ENCODE assay signal across 11 mouse cellular contexts in the genomic region with DNA sequence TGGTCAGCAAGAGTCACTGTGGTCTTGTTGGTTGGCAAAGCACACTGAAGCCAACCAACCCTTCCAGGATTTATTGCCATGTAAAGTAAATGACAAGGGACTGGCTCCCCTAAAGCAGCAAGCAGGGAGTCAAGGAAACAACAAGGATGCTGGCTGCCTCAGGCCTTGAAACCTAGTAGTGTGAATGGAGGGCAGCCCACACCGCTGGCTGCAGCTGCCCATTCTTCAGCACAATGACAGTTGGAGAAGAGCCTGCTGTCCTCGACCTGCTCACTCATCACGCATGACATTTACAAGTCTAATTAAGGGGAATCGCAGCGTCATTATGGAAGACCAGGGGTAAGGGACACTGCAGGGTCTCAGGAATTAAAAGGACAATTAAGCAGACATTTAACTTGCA.
A peak's percentile ranks its signal among the peaks of the same experiment; 100 is the strongest.
DNase-seq lines count a peak whose midpoint lies in the region; ATAC-seq and TF ChIP-seq lines count a peak whose summit lies in the region.
"Had no signal": no experiment of that assay in that cellular context is flagged by ENCODE, and none has a peak within 500 bp of the region (broad histone marks: within the 10 kb centered on the region; RNA-seq: fewer than 3 reads in every experiment).

No protein-coding gene starts in this region.

- peak; percentile 69 for ATAC-seq in hindbrain, embryonic 11.5 days (ENCODE audit: low FRiP score)
- peak; percentile 68 for ATAC-seq in midbrain, embryonic 15.5 days (replicated peaks)
- no peak for ATAC-seq in lung, postnatal 0 days

- no peak for TF ChIP-seq CTCF in lung, postnatal 0 days (IDR thresholded peaks at IDR 0.05)

- WGBS in hindbrain, embryonic 11.5 days, result 10% methylated on average over 5 of the region's 5 CpGs
- 6% methylated on average over 5 of the region's 5 CpGs for WGBS in midbrain, embryonic 15.5 days
- WGBS in lung, postnatal 0 days, result 49% methylated on average over 5 of the region's 5 CpGs

- H3K27ac ChIP-seq in hindbrain, embryonic 11.5 days (ENCODE audit: low read depth, low read length), result no peak overlapping the region
- H3K27ac ChIP-seq in midbrain, embryonic 15.5 days, result peak overlapping the region; percentile 61; the same call in 1 of the 2 replicates
- no peak overlapping the region for H3K27ac ChIP-seq in lung, postnatal 0 days (ENCODE audit: low read length)
- H3K27ac ChIP-seq: heart, adult 2 months had no signal

- H3K4me3 ChIP-seq in hindbrain, embryonic 11.5 days (ENCODE audit: low read depth, low read length), result no peak overlapping the region
- H3K4me3 ChIP-seq in midbrain, embryonic 15.5 days, result no peak overlapping the region
- H3K4me3 ChIP-seq in lung, postnatal 0 days (ENCODE audit: low read depth, low read length), result no peak overlapping the region
- H3K4me3 ChIP-seq: heart, adult 2 months had no signal

- no peaks in the 10 kb centered on the region for H3K36me3 ChIP-seq in hindbrain, embryonic 11.5 days (ENCODE audit: control insufficient read depth, insufficient read depth, low read length)
- no peaks in the 10 kb centered on the region for H3K36me3 ChIP-seq in midbrain, embryonic 15.5 days (replicated peaks)
- H3K36me3 ChIP-seq in lung, postnatal 0 days (ENCODE audit: insufficient read depth, low read length), result no peaks in the 10 kb centered on the region
- H3K36me3 ChIP-seq: G1E had no signal

- DNase-seq in R1 (ENCODE audit: low read depth, low spot score) (peak; percentile 28), MN1 (ENCODE audit: low spot score) (no peak)
- peak; percentile 38 to 53 for DNase-seq in adrenal gland, postnatal 36 days
- DNase-seq in hindbrain, embryonic 11.5 days (ENCODE audit: low spot score), result peak; percentile 28
- DNase-seq in spleen, postnatal 36 days (ENCODE audit: low spot score in 2 of 2), result no peak
- DNase-seq in lung, postnatal 0 days (ENCODE audit: low spot score), result no peak
- DNase-seq: kidney, adult 2 months; thymus, postnatal 4 days had no signal

- H3K27me3 ChIP-seq in hindbrain, embryonic 11.5 days (ENCODE audit: control insufficient read depth, insufficient read depth, low read length), result no peaks in the 10 kb centered on the region
- no peaks in the 10 kb centered on the region for H3K27me3 ChIP-seq in midbrain, embryonic 15.5 days (replicated peaks)
- no peaks in the 10 kb centered on the region for H3K27me3 ChIP-seq in lung, postnatal 0 days (replicated peaks; ENCODE audit: insufficient read depth, low read length)

- H3K4me1 ChIP-seq in hindbrain, embryonic 11.5 days (replicated peaks; ENCODE audit: control insufficient read depth, insufficient read depth, low read length), result no peaks in the 10 kb centered on the region; the same call in 1 of the 2 replicates
- peaks cover 13% of the 10 kb centered on the region for H3K4me1 ChIP-seq in midbrain, embryonic 15.5 days
- H3K4me1 ChIP-seq in lung, postnatal 0 days (ENCODE audit: insufficient read depth, low read depth, low read length), result 0 out of 2 replicates have a peak, but pooled peaks cover 4% of the 10 kb centered on the region

- no peak overlapping the region for H3K9ac ChIP-seq in hindbrain, embryonic 11.5 days (ENCODE audit: low read depth, low read length)
- no peak overlapping the region for H3K9ac ChIP-seq in midbrain, embryonic 15.5 days
- no peak overlapping the region for H3K9ac ChIP-seq in lung, postnatal 0 days (replicated peaks; ENCODE audit: low read depth)

- H3K9me3 ChIP-seq in hindbrain, embryonic 11.5 days (ENCODE audit: control insufficient read depth, low read length), result no peaks in the 10 kb centered on the region
- no peaks in the 10 kb centered on the region for H3K9me3 ChIP-seq in midbrain, embryonic 15.5 days
- no peaks in the 10 kb centered on the region for H3K9me3 ChIP-seq in lung, postnatal 0 days (ENCODE audit: low read length)
- H3K9me3 ChIP-seq: G1E had no signal

- no peak overlapping the region for H3K4me2 ChIP-seq in hindbrain, embryonic 11.5 days (replicated peaks; ENCODE audit: low read depth, low read length)
- H3K4me2 ChIP-seq in midbrain, embryonic 15.5 days, result no peak overlapping the region
- H3K4me2 ChIP-seq in lung, postnatal 0 days (replicated peaks; ENCODE audit: low read depth, low read length), result no peak overlapping the region

- TF ChIP-seq EP300 in lung, postnatal 0 days (IDR thresholded peaks at IDR 0.05), result no peak

Comparison
In these comparisons a context has a peak if more than half of its experiments do, and no peak if none do; other contexts are left out.
1. DNase-seq: peak in R1 (single experiment), adrenal gland, postnatal 36 days (2 of 2) and hindbrain, embryonic 11.5 days (single experiment); none in MN1 (single experiment), spleen, postnatal 36 days (0 of 2) and lung, postnatal 0 days (single experiment).